Comparison of ENCODE assay signal across 8 mouse cellular contexts in genomic region chr15:86181941-86182439, GRCm38 (mm10). TPM values are rescaled to one million over a fixed set of nuclear protein-coding genes. Genes with fewer than 3 reads are reported as not detected.
DNase-seq lines count a peak whose midpoint lies in the region; ATAC-seq lines count a peak whose summit lies in the region.

No protein-coding gene starts in this region.

- no peaks in the 10 kb centered on the region for H3K36me3 ChIP-seq in hindbrain, embryonic 12.5 days
- H3K36me3 ChIP-seq in hindbrain, embryonic 10.5 days: no peaks in the 10 kb centered on the region
- H3K36me3 ChIP-seq in heart, embryonic 13.5 days: no peaks in the 10 kb centered on the region
- H3K36me3 ChIP-seq in liver, embryonic 11.5 days (ENCODE audit: control insufficient read depth, insufficient read depth, low read length): no peaks in the 10 kb centered on the region
- no peaks in the 10 kb centered on the region for H3K36me3 ChIP-seq in neural tube, embryonic 15.5 days

- no peak for DNase-seq in hindbrain, embryonic 10.5 days (ENCODE audit: low spot score)
- DNase-seq in MN1 (ENCODE audit: low spot score): peak; percentile 86
- DNase-seq in liver, embryonic 11.5 days (ENCODE audit: low spot score): no peak
- DNase-seq in urinary bladder, adult 18-20 months (ENCODE audit: low spot score in 2 of 2): no peak

- H3K9me3 ChIP-seq in hindbrain, embryonic 12.5 days (replicated peaks): no peaks in the 10 kb centered on the region
- no peaks in the 10 kb centered on the region for H3K9me3 ChIP-seq in hindbrain, embryonic 10.5 days
- no peaks in the 10 kb centered on the region for H3K9me3 ChIP-seq in heart, embryonic 13.5 days
- no peaks in the 10 kb centered on the region for H3K9me3 ChIP-seq in liver, embryonic 11.5 days (ENCODE audit: control insufficient read depth, low read length)
- no peaks in the 10 kb centered on the region for H3K9me3 ChIP-seq in neural tube, embryonic 15.5 days (replicated peaks)

- H3K27ac ChIP-seq in hindbrain, embryonic 12.5 days: peak overlapping the region; percentile 41
- no peak overlapping the region for H3K27ac ChIP-seq in hindbrain, embryonic 10.5 days
- H3K27ac ChIP-seq in heart, embryonic 13.5 days (replicated peaks): peak overlapping the region; percentile 75
- H3K27ac ChIP-seq in liver, embryonic 11.5 days (ENCODE audit: low read depth, low read length): peak overlapping the region; percentile 58
- 0 out of 2 replicates have a peak overlapping the region, but pooled peaks have one; percentile 41 for H3K27ac ChIP-seq in neural tube, embryonic 15.5 days (replicated peaks)

- H3K4me1 ChIP-seq in hindbrain, embryonic 12.5 days: peaks cover 40% of the 10 kb centered on the region
- peaks cover 43% of the 10 kb centered on the region for H3K4me1 ChIP-seq in hindbrain, embryonic 10.5 days (replicated peaks)
- H3K4me1 ChIP-seq in heart, embryonic 13.5 days: peaks cover 55% of the 10 kb centered on the region
- peaks cover 30% of the 10 kb centered on the region for H3K4me1 ChIP-seq in liver, embryonic 11.5 days (replicated peaks; ENCODE audit: control insufficient read depth, insufficient read depth, low read length)
- H3K4me1 ChIP-seq in neural tube, embryonic 15.5 days: peaks cover 44% of the 10 kb centered on the region

- H3K4me2 ChIP-seq in hindbrain, embryonic 12.5 days (replicated peaks): no peak overlapping the region
- H3K4me2 ChIP-seq in heart, embryonic 13.5 days: peak overlapping the region; percentile 49
- H3K4me2 ChIP-seq in liver, embryonic 11.5 days: peak overlapping the region; percentile 50
- peak overlapping the region; percentile 29 for H3K4me2 ChIP-seq in neural tube, embryonic 15.5 days

- no peak overlapping the region for H3K9ac ChIP-seq in hindbrain, embryonic 12.5 days
- peak overlapping the region; percentile 8; the same call in 1 of the 2 replicates for H3K9ac ChIP-seq in heart, embryonic 13.5 days
- H3K9ac ChIP-seq in liver, embryonic 11.5 days (ENCODE audit: low read depth, low read length): no peak overlapping the region
- H3K9ac ChIP-seq in neural tube, embryonic 15.5 days (replicated peaks): no peak overlapping the region

- 52% methylated on average over 11 of the region's 11 CpGs for WGBS in hindbrain, embryonic 12.5 days
- WGBS in hindbrain, embryonic 10.5 days: 58% methylated on average over 11 of the region's 11 CpGs
- 30% methylated on average over 11 of the region's 11 CpGs for WGBS in heart, embryonic 13.5 days
- WGBS in liver, embryonic 11.5 days: 22% methylated on average over 11 of the region's 11 CpGs
- 43% methylated on average over 11 of the region's 11 CpGs for WGBS in neural tube, embryonic 15.5 days

- ATAC-seq in hindbrain, embryonic 12.5 days (ENCODE audit: low FRiP score): no peak
- ATAC-seq in heart, embryonic 13.5 days (ENCODE audit: extremely low read depth, insufficient number of reproducible peaks, low FRiP score, low TSS enrichment): no peak
- ATAC-seq in liver, embryonic 11.5 days (replicated peaks; ENCODE audit: low FRiP score): no peak
- no peak for ATAC-seq in neural tube, embryonic 15.5 days (ENCODE audit: low FRiP score)
- no peak for ATAC-seq in erythroblast, adult 5-6 weeks (replicated peaks; ENCODE audit: low FRiP score, poor library complexity, severe bottlenecking)

- peaks cover 5% of the 10 kb centered on the region; the same call in 1 of the 2 replicates for H3K27me3 ChIP-seq in hindbrain, embryonic 12.5 days
- peaks cover 20% of the 10 kb centered on the region for H3K27me3 ChIP-seq in hindbrain, embryonic 10.5 days (ENCODE audit: insufficient read depth, poor library complexity, severe bottlenecking)
- no peaks in the 10 kb centered on the region for H3K27me3 ChIP-seq in heart, embryonic 13.5 days (replicated peaks)
- peaks cover 15% of the 10 kb centered on the region for H3K27me3 ChIP-seq in liver, embryonic 11.5 days (replicated peaks; ENCODE audit: control insufficient read depth, insufficient read depth, low read length)
- no peaks in the 10 kb centered on the region for H3K27me3 ChIP-seq in neural tube, embryonic 15.5 days (replicated peaks)

- no peak overlapping the region for H3K4me3 ChIP-seq in hindbrain, embryonic 12.5 days
- no peak overlapping the region for H3K4me3 ChIP-seq in hindbrain, embryonic 10.5 days
- no peak overlapping the region for H3K4me3 ChIP-seq in heart, embryonic 13.5 days
- no peak overlapping the region for H3K4me3 ChIP-seq in liver, embryonic 11.5 days (ENCODE audit: low read depth, low read length)
- H3K4me3 ChIP-seq in neural tube, embryonic 15.5 days (replicated peaks): no peak overlapping the region

RNA-seq across cellular contexts. Expression of gene Cerk, which starts 4.0 kb away (rescaled TPM):
- 26.0 and 28.1 TPM in 2 replicates for polyA plus RNA-seq in hindbrain, embryonic 12.5 days (2016; fragmentation: Nextera tagmentation; extraction: Ambion mirVana)
- 12.8 and 15.9 TPM in 2 replicates for polyA plus RNA-seq in hindbrain, embryonic 10.5 days (2016; fragmentation: Nextera tagmentation; extraction: Ambion mirVana)
- polyA plus RNA-seq in heart, embryonic 13.5 days (2015; fragmentation: Nextera tagmentation; extraction: Ambion mirVana): 12.4 and 13.2 TPM in 2 replicates
- polyA plus RNA-seq in liver, embryonic 11.5 days (2014; fragmentation: Nextera tagmentation; extraction: Ambion mirVana): 8.4 and 8.5 TPM in 2 replicates
- 26.4 and 27.5 TPM in 2 replicates for polyA plus RNA-seq in neural tube, embryonic 15.5 days (2015; fragmentation: Nextera tagmentation; extraction: Ambion mirVana)
- total RNA-seq in erythroblast, adult 5-6 weeks (2015; ENCODE audit: low replicate concordance): 7.1 and 7.9 TPM in 2 replicates
- total RNA-seq in erythroblast, adult 5-6 weeks (2017; ENCODE audit: low replicate concordance): 7.9 and 9.8 TPM in 2 replicates

RNA-seq across cellular contexts. Expression of gene Tbc1d22a, which starts 32.3 kb away (rescaled TPM):
- 13.8 and 14.1 TPM in 2 replicates for polyA plus RNA-seq in hindbrain, embryonic 12.5 days (2016; fragmentation: Nextera tagmentation; extraction: Ambion mirVana)
- 13.4 and 13.5 TPM in 2 replicates for polyA plus RNA-seq in hindbrain, embryonic 10.5 days (2016; fragmentation: Nextera tagmentation; extraction: Ambion mirVana)
- 8.8 and 9.1 TPM in 2 replicates for polyA plus RNA-seq in heart, embryonic 13.5 days (2015; fragmentation: Nextera tagmentation; extraction: Ambion mirVana)
- polyA plus RNA-seq in liver, embryonic 11.5 days (2014; fragmentation: Nextera tagmentation; extraction: Ambion mirVana): 10.8 and 11.7 TPM in 2 replicates
- 11.0 and 14.1 TPM in 2 replicates for polyA plus RNA-seq in neural tube, embryonic 15.5 days (2015; fragmentation: Nextera tagmentation; extraction: Ambion mirVana)
- total RNA-seq in erythroblast, adult 5-6 weeks (2015; ENCODE audit: low replicate concordance): 2.5 and 3.5 TPM in 2 replicates
- 7.4 and 7.8 TPM in 2 replicates for total RNA-seq in erythroblast, adult 5-6 weeks (2017; ENCODE audit: low replicate concordance)
